Mouse (Mus musculus) neural tube, embryonic 14.5 days (tissue): ENCODE data around the gene Mrpl17. TPM values are rescaled to one million over a fixed set of nuclear protein-coding genes. Genes with fewer than 3 reads are reported as not detected.

ENCODE experiments used
- ATAC-seq: fragments of 200-750 bp; cut with Nextera tagmentation; 2 replicates; pipeline ENCODE4 v1.8.0; 2017; ENCODE audit warnings: low read depth, mild to moderate bottlenecking, moderate TSS enrichment, moderate library complexity
- H3K27ac ChIP-seq: fragments of 300-500 bp; sonication (generic); 2 replicates; pipeline ENCODE4 v1.5.1; 2014; ENCODE audit warnings: low read depth, mild to moderate bottlenecking, control low read depth, low read length, moderate library complexity, mixed read lengths
- H3K27me3 ChIP-seq: fragments of 300-500 bp; sonication (generic); 2 replicates; pipeline ENCODE4 v1.6.1; 2014; ENCODE audit warnings: low read length; ENCODE audit not compliant: control insufficient read depth, insufficient read depth
- H3K36me3 ChIP-seq: fragments of 300-500 bp; sonication (generic); 2 replicates; pipeline ENCODE4 v1.6.1; 2014; ENCODE audit warnings: low read length, mixed read lengths; ENCODE audit not compliant: control insufficient read depth, insufficient read depth
- H3K4me1 ChIP-seq: fragments of 300-500 bp; sonication (generic); 2 replicates; pipeline ENCODE4 v1.6.1; 2014; ENCODE audit warnings: low read length; ENCODE audit not compliant: control insufficient read depth, insufficient read depth
- H3K4me2 ChIP-seq: fragments of 300-500 bp; sonication (generic); 2 replicates; pipeline ENCODE4 v1.6.1; 2014; ENCODE audit warnings: mild to moderate bottlenecking, low read depth, low read length, control low read depth
- H3K4me3 ChIP-seq: fragments of 300-500 bp; sonication (generic); 2 replicates; pipeline ENCODE4 v1.5.1; 2014; ENCODE audit warnings: low read depth, low read length, control low read depth, mixed read lengths
- H3K9ac ChIP-seq: fragments of 300-500 bp; sonication (generic); replicated peaks from 2 replicates; pipeline ENCODE4 v1.6.1; 2014; ENCODE audit warnings: low read depth, mild to moderate bottlenecking, control low read depth, low read length, mixed read lengths
- H3K9me3 ChIP-seq: fragments of 300-500 bp; sonication (generic); 2 replicates; pipeline ENCODE4 v1.6.1; 2016; ENCODE audit warnings: low read length; ENCODE audit not compliant: control insufficient read depth
- WGBS: fragments of 180-500 bp; shearing (Covaris S2); extraction: QIAGEN DNeasy Blood & Tissue Kit; methylation state at CpG from one replicate; pipeline ENCODE4 v1.1.7; 2014; 5-methylcytosine and 5-hydroxymethylcytosine counted together
- polyA plus RNA-seq: library from polyadenylated mRNA; unstranded; fragments of >200 nt; fragmentation: Nextera tagmentation; extraction: Ambion mirVana; gene quantifications from 2 replicates; pipeline ENCODE4 v1.2.1, GENCODE M21; 2014

The Mrpl17 gene
- polyA plus RNA-seq, 1 experiment from 2014 or later = 186 TPM

DNA sequence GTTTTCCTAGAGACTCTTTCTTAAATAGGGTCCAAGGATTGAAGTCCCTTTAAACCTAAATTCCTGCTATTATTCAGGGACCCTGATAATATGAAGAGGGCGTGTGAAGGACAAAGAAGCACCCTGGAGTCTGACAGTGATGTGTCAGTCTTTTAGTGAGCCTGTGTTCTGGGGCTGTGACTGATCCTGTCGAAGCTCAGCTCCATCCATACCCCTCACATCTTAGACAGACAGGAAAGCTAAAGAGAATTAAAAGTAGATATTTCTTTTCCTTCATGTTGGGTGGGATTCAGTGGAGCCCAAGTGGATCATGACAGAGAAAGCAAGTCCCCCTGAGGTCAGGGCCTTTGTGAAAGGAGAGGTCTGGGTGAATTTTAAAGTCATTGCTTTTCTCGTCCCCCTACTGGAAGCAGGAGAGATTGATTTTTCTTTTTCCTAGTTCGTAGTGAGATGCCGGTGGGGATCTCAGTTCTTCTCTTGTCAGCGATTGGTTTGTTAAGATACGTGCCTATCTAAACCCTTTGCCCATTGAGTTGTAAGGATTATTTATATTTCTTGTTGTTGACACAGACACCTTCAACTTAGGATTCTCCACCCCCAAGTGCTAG lies 15.0 kb downstream of the Mrpl17 start:
- Histone ChIP-seq H3K4me2 (no peak overlapping the region), H3K9me3 (no peaks in the 10 kb centered on the region), H3K4me3 (no peak overlapping the region), H3K27me3 (no peaks in the 10 kb centered on the region), H3K9ac (no peak overlapping the region), H3K36me3 (no peaks in the 10 kb centered on the region), H3K4me1 (no peaks in the 10 kb centered on the region), H3K27ac (no peak overlapping the region)
- peak; percentile 15; the same call in 1 of the 2 replicates for ATAC-seq
- WGBS = 16% methylated on average over 7 of the region's 7 CpGs

DNA sequence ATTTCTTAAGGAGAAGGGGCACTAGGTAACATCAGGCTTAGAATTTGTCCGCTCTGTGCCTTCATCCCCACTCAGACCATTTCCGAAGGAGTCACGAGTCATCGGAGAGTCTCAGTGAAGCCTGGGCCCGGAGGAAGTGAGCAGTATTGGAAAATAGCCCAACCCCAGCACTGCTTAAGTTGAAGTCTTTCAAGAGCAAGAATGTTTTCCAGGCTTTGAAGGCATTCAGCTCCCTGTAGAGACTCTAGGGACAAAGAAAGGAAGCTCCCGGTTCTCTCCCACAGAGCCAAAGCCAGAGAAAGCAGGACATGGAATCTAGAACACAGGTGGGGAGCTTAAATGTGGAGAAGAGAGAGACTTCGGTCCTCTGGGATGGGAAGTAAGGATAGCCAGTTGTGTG lies 17.2 kb downstream of the Mrpl17 start:
- Histone ChIP-seq H3K27ac (no peak overlapping the region), H3K27me3 (no peaks in the 10 kb centered on the region), H3K4me3 (no peak overlapping the region), H3K9ac (no peak overlapping the region), H3K4me1 (peaks cover 3% of the 10 kb centered on the region), H3K4me2 (no peak overlapping the region), H3K36me3 (no peaks in the 10 kb centered on the region), H3K9me3 (no peaks in the 10 kb centered on the region)
- ATAC-seq = no peak
- WGBS = 84% methylated on average over 7 of the region's 7 CpGs

DNA sequence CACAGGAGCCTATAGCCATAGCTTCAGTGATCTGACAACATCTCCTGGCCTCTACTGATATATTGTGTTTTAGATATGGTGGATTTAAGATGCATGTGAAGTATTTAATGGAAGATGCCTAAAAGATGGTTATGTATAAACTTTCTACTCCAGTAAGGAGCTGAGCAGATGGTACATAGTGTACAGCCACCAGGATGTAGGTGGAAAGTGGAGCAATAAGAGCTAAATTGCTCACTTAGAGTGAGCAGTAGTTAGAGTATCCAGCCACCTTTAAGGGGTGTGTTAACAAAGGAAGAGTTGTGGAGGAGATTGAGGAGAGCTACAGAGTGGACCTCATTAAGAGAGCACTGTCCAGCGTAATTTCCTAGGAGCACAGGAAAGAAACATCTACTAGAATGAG lies 19.8 kb downstream of the Mrpl17 start:
- no peaks in the 10 kb centered on the region for H3K27me3 ChIP-seq
- H3K27ac ChIP-seq = no peak overlapping the region
- no peak overlapping the region for H3K4me3 ChIP-seq
- no peaks in the 10 kb centered on the region for H3K9me3 ChIP-seq
- peaks cover 7% of the 10 kb centered on the region for H3K4me1 ChIP-seq
- H3K9ac ChIP-seq = no peak overlapping the region
- H3K4me2 ChIP-seq = no peak overlapping the region
- WGBS = 90% methylated on average over 1 of the region's 1 CpGs
- no peaks in the 10 kb centered on the region for H3K36me3 ChIP-seq
- ATAC-seq = no peak

DNA sequence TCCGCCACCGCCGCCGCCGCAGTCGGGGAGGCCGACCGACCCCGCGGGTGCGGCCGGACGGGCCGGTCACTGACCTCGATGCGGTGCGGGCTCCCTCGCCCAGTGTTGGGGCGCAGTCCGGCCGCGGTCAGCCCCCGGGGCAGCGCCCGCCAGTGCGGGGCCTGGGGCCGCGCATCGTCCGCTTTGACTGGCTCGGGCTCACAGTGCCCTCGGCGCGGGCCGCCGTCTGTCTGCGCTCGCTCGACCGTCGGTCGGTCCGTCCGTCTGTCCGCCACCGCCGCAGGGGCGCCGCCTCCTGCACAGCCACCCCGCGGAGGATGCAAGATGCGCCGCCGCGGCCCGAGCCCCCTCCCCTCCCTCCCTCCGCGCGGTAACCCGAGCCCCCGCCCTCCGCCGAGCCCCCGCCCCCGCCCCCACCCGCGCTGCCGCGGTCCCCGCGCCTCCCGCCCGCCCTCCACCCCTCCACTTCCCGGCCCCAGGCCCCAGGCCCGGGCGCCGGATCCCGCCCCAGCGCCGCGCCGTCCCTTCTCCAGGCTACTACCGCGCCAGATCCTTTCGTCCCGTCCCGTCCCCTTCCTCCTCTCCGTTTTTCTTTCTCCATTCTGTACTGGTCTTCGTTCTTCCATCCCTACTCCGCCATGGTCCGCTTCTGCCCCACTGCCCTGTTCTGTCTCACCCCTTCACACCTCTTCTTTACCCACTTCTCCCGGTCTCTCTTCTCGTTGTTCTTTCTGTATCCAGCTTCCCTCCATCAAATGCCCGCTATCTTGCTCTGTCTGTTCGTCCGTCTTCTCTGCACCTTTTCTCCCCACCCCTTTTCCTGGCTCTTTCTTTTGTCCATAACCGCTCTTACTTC lies 23.4 kb downstream of the Mrpl17 start, which contains the start of gene Dchs1:
Gene Dchs1 (minus strand): TSS at position 370 of the 856 bp plus-strand sequence.
- no peaks in the 10 kb centered on the region for H3K9me3 ChIP-seq
- H3K36me3 ChIP-seq = peaks cover 7% of the 10 kb centered on the region
- peak; percentile 75 for ATAC-seq
- WGBS = under 1% methylated on average over 32 of the region's 97 CpGs
- H3K4me2 ChIP-seq = peak within 1 kb of the TSS; percentile 70
- H3K27me3 ChIP-seq = no peaks in the 10 kb centered on the region
- peaks cover 35% of the 10 kb centered on the region for H3K4me1 ChIP-seq
- peak within 1 kb of the TSS; percentile 98 for H3K27ac ChIP-seq
- H3K4me3 ChIP-seq = peak within 1 kb of the TSS; percentile 93
- peak within 1 kb of the TSS; percentile 100 for H3K9ac ChIP-seq

DNA sequence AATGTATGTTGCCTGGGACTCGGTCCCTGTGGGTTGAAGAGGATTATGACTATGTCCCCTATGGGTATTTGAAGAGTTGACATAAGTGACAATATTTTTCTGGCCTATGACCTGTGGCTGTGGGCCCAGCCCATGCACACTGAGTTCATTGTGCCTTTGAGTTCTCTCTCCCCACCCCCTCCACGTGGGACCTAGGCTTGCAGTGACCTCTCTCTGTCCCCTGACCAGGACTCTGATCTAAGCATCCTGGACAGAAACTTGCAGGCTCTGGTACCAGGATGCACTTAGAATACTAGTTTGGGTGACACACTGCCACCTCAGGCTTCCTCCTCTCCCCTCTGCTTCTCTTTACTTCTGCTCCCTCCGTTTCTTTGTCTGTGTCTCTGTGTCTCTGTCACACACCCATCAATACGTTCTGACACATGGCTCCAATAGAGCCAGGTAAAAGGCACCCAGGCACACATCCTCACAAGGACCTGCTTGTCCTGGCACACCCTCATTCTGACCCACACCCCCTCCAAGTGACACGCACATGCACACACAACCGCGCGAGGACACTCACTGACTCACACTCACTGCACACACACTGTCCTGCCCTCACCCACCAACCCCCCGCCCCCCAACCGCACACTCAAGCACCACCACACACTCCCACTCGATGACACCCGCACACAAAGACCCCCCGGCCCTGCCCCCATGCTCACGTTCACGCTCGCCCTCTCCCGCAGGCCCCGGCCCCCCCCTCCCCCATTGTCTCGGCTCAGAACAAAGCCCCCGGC lies 24.2 kb downstream of the Mrpl17 start:
- 5% methylated on average over 19 of the region's 20 CpGs for WGBS
- H3K4me1 ChIP-seq = peaks cover 35% of the 10 kb centered on the region

DNA sequence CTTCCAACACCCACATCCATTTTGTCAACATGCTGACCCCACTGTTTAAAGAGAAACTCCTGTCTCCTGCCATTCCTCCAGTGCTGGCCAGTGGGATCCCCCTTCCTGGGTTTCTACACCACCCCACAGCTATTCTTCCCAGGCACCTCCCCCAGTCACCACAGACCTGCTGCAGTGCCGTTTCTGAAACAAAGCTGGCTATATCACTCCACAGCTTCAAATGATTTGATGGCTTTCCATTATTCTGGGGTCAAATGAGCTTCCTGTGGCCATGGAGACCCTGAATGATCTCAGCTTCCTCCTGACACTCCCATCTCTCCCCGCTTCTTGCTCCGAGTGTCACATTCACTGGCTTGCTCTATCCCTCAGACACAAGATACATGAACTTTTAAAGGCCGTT lies 26.3 kb downstream of the Mrpl17 start:
- no peaks in the 10 kb centered on the region for H3K9me3 ChIP-seq
- peak overlapping the region; percentile 11; the same call in 1 of the 2 replicates for H3K4me3 ChIP-seq
- no peaks in the 10 kb centered on the region for H3K27me3 ChIP-seq
- no peak for ATAC-seq
- H3K4me1 ChIP-seq = peaks cover 38% of the 10 kb centered on the region
- WGBS = 4% methylated on average over 4 of the region's 4 CpGs
- H3K4me2 ChIP-seq = peak overlapping the region; percentile 70
- H3K9ac ChIP-seq = no peak overlapping the region; the same call in 1 of the 2 replicates
- H3K36me3 ChIP-seq = peaks cover 33% of the 10 kb centered on the region
- H3K27ac ChIP-seq = 0 out of 2 replicates have a peak overlapping the region, but pooled peaks have one; percentile 28

More for the DNA sequence above, 24.2 kb downstream of the Mrpl17 start:
- Histone ChIP-seq H3K9ac (peak overlapping the region; percentile 100), H3K9me3 (no peaks in the 10 kb centered on the region), H3K27me3 (no peaks in the 10 kb centered on the region), H3K27ac (peak overlapping the region; percentile 98), H3K4me3 (peak overlapping the region; percentile 93), H3K36me3 (peaks cover 14% of the 10 kb centered on the region), H3K4me2 (peak overlapping the region; percentile 70)
- ATAC-seq = peak; percentile 85

DNA sequence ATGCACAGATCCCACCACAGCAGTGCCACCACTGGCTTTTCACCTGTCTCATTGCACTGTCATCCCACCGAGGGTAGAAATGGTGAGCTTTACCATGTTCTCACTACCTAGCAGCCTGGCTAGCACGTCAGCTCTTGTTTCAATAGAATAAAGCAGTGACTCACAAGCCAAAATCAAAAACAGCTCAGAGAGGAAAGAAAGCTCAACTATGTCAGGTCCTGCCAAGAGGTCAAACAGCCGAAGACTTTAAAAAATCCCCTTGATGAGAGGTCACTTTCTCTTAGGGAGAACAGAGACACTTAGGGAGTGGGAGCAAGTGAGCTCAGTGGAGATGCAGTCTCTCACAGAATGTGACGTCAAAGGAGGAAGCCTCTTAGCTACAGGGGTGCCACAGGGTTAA lies 27.0 kb downstream of the Mrpl17 start:
- Histone ChIP-seq H3K36me3 (peaks cover 34% of the 10 kb centered on the region), H3K27ac (no peak overlapping the region), H3K4me3 (no peak overlapping the region), H3K27me3 (no peaks in the 10 kb centered on the region), H3K4me2 (peak overlapping the region; percentile 70), H3K4me1 (peaks cover 41% of the 10 kb centered on the region), H3K9ac (no peak overlapping the region; the same call in 1 of the 2 replicates), H3K9me3 (no peaks in the 10 kb centered on the region)
- WGBS = 56% methylated on average over 4 of the region's 4 CpGs
- no peak for ATAC-seq

DNA sequence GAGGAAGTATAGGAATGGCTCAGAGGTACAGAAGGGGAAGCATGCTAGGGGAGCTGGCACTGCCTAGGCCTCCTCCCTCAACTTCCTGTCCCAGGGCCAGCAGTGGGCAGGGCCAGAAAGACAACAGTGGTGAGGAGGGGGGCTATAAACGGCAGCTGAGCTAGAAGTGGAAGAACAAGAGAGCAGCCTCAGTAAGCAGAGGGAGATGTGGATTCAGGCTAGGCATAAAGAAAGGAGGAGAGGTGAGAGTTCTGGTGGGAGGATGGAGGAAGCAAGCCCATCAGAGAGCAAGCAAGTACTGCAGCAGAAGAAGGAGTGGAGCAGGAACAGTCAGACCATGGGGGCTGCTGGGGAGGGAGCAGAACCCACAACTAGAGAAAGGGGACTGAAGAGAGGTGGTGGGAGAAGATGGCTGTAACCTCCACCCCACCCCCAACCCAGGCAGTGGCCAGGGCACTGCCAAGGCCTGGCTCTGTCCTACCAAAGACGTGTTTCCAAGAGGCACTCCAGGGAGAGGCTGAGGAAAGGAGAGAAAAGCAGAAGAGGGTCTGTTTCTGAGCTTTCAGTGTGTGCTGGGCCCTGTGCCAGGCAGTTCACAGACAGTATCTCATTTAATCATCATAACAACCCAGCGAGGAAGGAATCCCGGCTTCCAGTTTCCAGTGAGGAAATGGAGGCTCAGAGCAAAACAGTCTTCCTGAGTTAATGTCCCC lies 32.2 kb downstream of the Mrpl17 start:
- H3K4me2 ChIP-seq = peak overlapping the region; percentile 24; the same call in 1 of the 2 replicates
- 16% methylated on average over 4 of the region's 4 CpGs for WGBS
- ATAC-seq = peak; percentile 74
- H3K27me3 ChIP-seq = no peaks in the 10 kb centered on the region
- H3K9ac ChIP-seq = 0 out of 2 replicates have a peak overlapping the region, but pooled peaks have one; percentile 4
- peaks cover 31% of the 10 kb centered on the region for H3K4me1 ChIP-seq
- no peak overlapping the region for H3K4me3 ChIP-seq
- peak overlapping the region; percentile 56 for H3K27ac ChIP-seq
- H3K9me3 ChIP-seq = no peaks in the 10 kb centered on the region
- H3K36me3 ChIP-seq = peaks cover 39% of the 10 kb centered on the region
